Mouse (Mus musculus) kidney, adult 8-10 months (tissue): ENCODE measurements around the gene Evl.

Experiments
- DNase-seq, 2 experiments: peaks; one replicate each; pipeline ENCODE4 v3.0.0; 2022

Evl gene

DNA sequence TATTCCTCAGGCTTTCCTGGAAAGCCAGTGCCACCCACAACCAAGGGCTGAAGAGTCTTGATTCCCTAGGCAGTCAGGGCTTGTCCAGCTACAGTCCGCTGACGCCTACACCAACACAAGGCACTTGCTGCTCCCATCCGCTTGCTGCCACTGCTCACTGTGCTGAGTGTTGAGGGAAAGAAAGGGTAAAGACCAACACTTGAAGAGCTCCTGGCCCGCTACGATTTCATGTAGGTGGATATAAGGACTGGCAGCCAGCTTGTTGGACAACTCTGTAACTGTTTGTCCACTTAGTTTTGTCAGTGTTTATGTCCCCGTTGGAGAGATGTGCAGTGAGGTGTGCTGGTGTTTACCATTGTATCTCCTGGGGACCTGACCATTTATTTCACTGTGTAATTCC is 38.3 kb downstream of the Evl start:
- no peak for DNase-seq

DNA sequence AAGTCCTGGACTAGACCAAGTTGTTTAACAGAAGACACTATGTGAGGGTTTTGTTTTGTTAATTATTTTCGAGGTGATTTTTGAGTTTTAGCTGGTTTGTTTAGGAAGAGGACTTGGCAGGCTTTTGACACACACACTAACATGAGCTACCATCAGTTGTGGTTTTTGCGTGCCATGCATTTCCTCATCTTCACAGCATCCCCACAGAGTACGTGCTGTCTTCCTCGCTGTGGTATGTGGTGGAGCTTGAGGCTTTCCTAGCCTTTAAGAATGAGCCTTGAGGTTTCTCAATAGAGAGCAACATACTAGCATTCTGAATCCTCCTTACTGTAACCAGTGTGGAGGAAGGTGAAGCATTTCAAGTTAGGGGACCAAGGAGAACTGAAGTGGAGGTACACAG is 46.3 kb downstream of the Evl start:
- no peak for DNase-seq

DNA sequence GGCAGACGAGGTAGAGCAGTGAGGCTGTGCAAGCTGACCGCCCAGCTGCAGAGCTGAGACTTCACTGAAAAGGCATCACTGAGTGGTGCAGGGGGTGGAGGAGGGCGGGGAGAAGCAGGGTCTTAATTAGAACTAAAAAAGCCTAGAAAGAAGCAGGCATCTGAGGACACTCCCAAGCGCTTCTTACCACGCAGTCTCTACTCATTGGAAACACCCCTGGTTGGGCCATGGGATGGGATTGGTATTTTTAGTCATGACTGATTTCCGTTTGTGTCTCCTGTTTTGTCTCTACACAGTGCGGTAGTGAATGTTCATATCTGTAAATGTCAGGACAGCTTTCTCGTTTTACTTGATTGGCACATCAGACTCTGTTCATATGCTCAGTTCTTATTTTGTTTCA is 46.8 kb downstream of the Evl start:
- no peak for DNase-seq

DNA sequence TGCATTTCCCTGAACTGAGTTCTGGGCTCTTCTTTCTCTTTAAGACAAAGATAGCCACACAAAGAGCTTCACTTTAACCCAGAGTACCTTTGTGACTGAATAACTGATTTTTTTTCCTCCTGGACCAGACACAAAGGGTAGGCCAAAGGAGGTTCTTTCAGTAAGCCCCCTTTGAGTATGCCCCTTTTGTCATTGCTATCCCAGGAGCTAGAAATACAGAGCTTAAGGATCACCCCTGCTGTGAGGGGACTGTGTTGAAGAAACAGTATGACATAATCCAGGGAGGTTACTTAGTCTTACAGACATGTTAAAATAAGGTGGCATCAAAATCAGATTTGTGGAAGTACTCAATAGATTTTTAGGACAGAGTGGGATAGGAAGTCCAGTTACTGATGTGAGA is 50.0 kb downstream of the Evl start:
- no peak for DNase-seq

DNA sequence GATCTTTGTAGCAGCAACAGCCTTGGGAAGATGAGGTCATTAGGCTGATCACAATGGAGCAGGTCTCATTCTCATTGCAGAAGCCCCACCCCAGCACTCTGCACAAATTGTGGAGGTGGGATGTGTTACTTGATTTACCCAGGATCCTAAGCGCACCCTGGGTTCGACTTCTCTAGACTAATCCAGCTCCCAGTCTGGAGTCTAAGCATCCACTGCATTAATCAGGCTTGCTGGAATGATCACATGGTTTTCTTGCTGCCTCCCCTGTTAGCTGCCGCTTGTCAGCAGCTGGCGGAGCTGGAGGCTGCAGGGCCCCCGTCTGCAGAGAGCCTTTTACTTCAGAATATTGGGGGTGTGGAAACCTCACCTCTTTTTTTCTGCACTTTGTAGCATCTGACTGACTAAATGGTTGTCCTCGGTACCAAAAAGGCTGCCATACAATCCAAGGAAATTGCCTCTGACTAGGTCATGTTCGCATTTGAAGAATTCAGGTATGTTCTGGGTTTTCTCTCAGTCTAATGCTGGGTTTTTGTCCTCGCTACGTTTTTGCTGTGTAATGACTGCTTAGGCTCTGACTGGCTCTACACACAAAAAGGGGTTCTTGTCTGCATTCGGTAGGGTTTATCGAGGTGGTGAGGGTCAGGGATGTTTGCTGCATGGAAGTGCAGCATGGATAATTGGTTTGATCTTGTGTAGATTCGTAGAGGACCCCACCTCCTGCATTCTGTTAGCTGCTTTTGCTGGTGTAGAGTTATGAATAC is 51.2 kb downstream of the Evl start:
- no peak for DNase-seq

DNA sequence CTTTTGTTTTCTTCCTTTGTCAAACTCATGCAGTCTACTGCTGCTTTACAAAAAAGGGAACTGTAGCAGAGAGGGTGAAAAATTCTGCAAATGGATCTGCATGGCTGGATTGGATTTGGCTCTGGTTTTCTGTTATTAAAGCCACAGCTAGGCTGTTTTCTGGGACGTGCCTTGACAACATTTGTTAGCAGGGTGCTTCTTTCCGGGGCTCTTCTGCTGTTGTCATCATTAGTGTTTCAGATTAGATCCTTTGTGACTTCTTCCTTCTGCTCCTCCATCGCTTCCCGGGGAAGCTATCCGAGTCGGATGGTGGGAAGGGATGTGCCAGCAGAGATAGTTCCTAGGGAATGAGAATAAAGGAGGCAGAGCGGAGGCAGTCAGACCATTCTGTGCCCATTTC is 51.8 kb downstream of the Evl start:
- DNase-seq: no peak

DNA sequence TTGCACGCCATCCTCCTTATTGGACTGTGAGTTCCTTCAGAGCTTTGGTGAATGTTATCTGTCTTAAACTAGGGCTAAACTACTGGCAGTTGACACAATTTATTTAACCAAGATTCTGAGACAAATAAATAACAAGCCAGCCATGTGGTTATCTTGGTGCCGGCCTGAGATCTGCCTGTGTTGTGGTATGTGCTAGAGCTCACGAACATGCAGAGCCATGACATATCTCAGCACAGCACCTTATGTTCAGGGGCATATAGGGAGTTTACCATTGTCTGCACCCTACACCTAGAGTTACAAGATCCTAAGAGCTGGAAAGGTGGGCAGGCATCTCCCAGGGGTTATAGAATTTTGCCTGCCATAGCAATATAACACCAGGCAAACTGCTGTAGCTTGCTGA is 54.9 kb downstream of the Evl start:
- DNase-seq: no peak

DNA sequence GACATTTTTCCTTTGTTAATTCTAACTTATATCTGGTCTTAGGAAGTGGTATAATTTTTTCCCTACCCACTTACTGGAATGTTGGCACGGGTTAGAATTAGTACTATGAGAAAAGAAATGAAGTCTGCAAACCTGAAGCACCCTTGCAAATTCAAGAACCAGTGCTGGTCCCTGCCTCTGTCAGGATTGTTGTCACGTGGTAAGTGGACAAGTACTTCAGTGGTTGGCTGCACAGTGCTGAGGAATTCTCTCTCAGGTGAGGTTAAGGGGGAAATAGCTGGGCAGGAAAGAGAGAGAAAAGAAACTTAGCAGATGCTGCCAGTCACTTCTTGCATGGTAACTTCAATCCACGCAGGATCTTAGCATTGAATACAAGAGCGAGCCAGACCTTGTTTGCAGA is 55.7 kb downstream of the Evl start:
- DNase-seq: no peak

DNA sequence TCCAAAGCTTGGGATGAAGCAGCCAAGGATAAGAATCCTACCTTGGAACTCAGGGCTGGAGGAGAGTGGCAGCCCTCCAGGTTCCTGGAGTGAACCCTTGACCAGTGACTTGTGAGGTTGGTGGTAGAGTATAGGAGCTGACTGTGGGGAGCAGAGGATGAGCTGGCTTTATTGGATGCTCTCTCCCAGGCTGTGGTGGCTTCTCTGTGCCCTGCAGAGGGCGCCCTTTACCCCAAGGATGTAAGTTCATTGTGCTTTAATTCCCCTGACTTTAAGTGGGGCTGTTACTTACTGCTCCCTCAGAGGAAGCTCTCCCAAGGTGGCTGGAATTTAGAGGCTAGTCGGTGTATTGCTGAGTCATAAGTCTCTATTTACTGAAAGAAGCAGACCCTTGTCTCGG is 58.6 kb downstream of the Evl start:
- peak; percentile 75 to 83 for DNase-seq

DNA sequence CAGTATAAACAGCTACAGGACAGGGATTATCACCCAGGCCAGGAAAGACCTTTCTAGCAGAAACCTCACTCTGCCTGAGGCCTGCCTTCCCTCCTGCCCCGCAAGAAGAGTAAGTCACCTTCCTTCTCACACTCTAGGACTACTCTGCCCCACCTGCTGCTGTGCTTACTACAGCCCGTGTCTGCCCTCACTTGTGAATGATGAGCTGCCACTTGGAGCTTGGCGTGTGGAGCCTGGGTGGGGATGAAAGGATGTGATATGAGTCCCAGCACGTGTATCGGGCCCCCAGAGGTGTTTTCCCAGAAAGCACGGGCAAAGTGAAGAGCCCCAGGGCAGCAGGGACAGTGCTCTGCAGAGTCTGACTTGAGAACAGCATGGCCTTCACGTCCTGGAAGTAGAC is 63.0 kb downstream of the Evl start:
- DNase-seq: no peak

DNA sequence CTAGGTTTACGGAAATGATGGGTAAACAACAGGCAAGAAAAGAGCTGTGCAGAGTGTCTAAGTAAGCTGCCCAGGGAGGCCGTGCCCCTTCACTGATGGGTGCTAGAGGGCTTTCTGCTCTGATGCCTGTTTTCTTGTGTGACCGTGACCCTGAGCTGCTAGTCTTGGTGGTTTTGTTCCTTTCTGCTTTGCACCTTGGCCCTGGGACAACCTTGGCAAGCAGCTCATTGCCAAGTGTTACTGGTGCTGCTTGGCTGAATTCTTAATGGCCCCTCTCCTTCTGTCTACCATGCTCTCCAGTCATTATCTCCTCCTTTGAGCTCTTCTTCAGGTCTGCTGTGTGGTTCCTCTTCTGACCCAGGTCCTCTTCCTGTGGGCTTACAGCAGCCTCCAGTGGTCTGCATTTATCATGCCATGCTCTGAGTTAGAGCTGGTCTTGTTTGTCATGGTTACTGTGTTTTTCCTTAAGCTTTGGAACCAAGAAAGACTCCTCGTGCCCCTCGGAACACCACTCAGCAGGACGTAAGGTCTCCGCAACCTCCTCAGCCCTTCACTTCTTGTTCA is 65.4 kb downstream of the Evl start:
- DNase-seq: peak; percentile 49 to 50

DNA sequence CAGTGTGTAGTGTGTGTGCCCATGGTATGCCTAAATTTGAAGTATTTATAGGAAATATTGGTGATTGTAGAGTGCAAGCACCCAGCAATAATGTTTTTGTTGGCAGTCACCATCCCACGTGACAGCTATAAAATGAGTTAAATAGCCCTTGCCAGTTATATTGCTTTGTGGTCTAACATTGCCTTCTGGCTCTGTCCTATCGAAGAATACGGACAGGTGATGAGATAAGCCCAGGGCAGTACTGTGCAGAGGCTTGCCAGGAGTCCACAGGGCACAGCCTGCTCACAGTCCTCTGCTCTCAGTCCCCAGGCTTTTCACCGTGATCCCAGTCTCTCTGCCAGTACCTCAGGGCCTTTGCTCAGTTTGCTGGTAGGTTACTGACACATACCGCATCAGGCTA is 67.9 kb downstream of the Evl start:
- no peak for DNase-seq

DNA sequence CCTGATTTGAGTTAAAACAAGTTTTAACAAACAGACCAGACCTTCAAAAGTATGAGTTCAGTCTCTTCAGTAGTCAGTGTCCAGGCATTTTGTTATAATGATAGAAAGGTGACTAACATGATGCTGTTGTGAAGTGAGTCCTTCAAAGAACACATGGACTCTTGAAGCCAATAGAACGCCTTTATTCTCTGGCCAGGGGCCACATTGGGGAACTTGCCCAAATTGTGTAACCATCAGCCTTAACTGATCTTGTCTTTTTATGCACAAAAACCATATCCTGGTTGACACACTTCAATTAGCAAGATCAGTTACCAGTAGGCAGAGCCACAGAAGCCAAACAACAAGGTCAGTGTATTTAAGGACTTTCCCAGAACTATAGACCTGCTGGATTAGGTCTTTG is 75.0 kb downstream of the Evl start:
- DNase-seq: no peak

DNA sequence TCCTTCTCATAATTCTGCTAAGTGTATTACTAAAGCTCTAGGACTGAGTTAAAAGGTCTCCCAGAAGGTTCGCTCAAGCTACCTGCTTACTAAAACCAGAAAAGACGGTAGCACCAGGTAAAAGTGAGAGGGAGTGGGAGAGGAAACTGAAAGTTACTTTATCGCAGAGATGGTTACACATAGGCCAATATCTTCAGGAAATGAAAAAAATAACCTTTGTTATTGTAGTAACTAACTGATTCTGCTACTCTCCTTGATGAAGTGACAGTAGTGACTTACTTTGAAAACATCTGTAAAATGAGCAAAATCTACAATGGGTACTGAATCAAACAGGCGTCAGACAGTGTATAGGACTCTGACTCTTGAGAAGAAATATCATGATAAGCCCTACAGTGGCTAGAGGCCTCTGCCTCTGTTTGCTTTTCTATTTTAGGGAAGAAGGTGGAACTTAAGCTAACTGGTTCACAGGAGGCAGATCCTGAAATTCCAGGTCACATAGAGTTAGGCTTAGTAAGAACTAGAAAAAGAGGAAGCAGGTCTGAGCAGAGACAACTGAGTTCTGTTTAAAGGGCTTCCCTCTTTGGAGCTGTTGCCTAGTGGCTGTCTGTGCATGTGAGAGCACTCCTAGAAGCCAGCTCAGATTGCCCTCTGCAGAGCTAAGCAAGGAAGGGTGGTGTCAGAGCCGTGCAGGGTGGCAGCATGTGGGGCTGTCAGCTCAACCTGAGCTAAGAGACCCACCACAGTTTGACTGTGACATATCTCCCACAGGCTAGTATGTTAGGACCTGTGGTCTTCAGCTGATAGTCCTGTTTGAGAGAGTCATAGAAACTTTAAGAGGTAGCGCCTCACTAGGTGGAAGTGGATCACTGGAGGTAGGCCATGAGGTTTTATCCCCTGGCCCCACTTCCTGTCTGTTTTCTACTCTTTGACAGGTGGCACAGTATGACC is 76.5 kb downstream of the Evl start:
- DNase-seq: no peak

DNA sequence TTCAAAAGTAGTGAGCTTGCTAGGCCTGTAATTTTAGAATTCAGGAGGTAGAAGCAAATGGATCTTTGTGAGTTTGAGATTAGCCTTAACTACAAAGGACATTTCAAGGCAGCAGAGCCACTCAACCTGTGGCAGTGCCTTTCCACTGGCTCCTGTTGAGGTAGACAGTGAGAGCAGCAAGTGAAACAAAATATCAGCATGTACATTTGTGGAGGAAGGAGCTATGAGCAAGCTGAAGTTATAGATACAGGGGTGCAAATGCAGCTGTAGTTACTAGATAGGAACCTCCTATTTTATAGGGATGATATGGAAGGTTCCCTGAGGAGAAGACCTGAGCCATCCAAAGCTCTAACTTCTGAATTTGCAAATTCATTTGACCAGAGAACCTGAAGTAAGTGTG is 78.0 kb downstream of the Evl start:
- no peak for DNase-seq

DNA sequence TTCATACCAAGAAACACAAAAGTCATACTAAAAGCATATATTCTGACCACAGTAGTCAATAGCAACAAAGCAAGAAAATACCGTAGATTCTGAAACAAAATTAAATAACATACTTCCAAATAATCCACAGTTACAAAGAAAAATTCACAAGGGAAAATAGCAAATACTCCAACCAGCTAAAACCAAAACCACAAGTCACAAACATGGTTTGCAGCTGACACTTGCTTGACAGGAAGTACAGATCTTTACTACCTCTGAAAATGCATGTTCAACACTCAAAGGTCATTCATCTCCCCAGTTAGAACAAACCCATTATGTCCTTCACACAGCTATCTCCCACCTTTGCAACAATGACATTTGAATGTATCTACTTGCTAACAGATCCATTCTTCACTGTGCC is 79.5 kb downstream of the Evl start:
- DNase-seq: no peak

DNA sequence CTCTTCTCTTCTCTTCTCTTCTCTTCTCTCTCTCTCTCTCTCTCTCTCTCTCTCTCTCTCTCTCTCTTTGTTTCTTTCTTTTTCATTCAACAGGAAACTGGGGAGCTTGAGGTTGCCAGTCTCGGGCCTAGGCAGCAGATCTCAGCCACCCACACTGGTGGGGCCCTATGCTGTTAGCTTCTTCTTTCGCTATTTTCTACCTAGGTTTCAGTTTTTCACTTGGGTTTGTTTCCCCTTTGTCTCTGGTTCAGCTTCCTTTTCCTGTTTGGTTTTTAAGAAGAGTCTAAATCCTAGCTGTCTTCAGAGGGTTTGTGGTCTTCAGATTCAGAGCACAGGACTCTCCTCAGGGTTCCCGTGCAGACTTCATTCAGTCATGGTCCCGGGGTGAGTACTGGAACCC is 81.0 kb downstream of the Evl start:
- no peak for DNase-seq

DNA sequence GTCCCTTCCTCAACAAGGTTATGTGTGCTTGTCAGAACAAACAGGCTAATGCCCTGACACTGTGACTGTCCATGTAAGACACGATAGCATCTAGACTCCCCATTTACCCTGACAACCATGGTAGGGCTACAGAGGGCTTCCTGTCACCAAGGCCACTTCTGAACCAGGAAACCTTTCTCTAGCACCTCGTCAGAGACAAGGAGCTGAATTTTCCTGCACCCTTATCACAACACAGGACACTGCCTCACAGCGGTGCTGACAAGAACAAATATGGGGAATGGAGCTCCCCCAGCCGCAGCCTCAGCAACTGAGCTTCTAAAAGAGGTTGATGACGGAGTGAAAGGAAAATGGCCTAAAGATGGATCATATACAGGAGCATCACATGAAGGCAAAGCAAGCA is 82.9 kb downstream of the Evl start:
- DNase-seq: no peak

DNA sequence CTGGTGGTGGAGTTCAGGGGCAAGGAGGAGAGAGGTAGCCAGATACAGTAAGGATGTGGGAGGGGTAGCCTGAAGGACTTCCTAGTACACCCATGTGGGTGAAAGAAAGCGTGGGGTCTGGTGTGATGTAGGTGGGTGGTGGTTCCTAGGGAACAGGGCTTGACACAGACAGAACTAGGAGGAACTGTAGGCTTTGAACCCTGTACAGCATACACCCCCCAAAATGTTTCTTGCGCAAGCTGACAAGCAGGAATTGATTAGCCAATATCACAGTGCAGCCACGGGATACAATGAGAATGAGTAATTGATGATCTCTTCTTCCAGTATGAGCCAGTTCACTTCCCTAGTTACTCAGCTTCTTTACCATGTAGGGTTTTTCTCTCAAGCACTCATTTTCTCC is 84.6 kb downstream of the Evl start:
- no peak for DNase-seq

DNA sequence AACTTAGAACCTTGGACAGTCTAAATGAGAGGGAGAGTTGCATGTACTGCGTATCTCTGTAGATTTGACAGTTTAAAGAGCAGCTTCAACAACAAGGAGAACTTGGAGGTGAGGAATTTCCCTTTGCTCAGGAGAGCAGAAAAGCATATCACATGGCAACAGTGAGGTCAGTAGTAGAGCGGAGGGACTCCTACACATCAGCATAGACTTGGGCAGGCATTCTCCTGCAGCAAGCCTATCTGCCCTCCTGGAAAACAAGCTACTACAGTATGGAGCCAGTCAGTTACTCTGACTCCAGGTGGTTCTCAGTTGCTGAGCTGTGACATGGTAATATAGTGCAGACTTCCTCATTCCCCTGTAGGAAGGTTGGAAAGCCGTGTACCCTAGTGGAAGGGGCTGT is 87.5 kb downstream of the Evl start:
- no peak for DNase-seq

DNA sequence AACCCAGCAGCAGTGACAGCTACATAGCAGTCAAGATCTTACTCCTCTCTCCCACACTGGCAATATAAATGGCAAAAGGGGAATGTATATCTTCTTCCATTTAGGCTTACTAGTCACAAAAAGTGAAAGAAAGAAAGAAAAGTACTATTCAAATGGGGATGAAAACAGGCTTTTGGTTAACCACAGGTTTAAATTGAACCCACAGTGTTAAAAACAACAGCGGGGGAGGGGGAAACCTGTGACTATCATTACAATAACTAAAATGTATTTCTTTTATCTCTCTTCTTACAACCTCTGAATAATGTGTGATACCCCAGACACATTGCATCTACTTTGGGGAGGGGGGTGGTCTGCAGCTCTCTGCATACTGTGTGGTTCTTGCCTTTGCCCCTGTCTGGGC is 91.7 kb downstream of the Evl start:
- DNase-seq: no peak

DNA sequence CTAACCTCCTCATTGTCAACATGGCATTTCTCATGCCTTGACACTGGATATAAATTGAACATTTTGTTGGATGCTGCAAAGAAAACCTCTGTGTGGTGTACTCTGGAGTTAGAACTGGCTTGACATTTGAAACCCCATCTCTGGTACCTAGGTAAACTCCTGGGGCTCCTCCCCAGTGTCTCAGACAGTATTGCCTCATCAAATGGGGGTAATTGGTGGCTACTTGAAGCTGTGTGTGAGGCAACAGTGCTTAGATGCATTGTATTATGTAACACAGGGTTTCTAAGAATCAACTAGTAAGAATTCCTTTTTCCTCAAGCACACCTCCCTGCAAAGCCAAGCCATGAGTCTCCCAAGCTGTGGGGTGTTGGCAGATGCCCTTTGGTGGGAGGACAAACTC is 93.3 kb downstream of the Evl start:
- DNase-seq: no peak

DNA sequence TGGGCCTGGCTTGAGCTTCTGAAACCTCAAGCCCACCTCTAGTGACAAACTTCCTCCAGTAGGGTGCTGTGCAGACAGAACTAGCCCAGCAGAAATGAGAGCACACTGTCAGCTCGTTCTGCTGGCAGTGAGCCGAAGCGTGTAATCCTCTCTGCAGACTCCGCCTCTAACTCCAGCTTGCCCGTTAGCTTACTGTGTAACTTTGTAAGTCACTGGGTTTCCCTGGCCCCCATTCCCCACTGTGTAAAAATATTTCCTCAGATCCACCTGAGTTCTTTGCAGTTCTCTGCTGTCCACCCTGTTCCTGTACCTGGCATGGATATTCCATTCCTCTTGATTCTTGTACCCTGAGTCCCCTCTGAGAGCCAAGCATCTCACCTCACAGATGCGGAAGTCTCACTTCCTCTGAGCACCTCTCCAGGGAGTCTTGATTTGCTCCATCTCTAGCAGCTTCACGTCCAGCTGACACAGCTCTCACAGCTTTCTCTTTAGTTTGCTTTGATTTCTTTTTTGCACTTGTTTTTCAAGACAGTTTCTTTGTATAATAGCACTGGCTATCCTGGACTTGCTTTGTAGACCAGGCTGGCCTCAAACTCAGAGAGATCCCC is 96.6 kb downstream of the Evl start:
- DNase-seq: peak; percentile 73 to 76
